Mouse (Mus musculus) layer of hippocampus, postnatal 36 days (tissue): ENCODE results near the gene Morf4l2. TPM values are rescaled to one million over a fixed set of nuclear protein-coding genes. Genes with fewer than 3 reads are reported as not detected.
"Not testable (repeated sequence)": the region's sequence is repeated elsewhere in the genome, so short reads cannot be mapped to it uniquely, and the experiment has no call there.

Experiments
- DNase-seq, 2 experiments: peaks; one replicate each; pipeline ENCODE4 v3.0.0; 2022
- total RNA-seq, 2 experiments: library from RNA; stranded (reverse); gene quantifications; 2 replicates each; pipeline ENCODE4 v1.2.3; 2021

Gene Morf4l2
- total RNA-seq, 2 experiments from 2014 or later = 404 to 419 TPM

GRCm38 (mm10) chrX:136693196-136693595 lies 50.3 kb downstream of the Morf4l2 start:
- DNase-seq = no peak

- DNase-seq = no peak
Observed at GRCm38 (mm10) chrX:136692294-136692675, 51.2 kb downstream of the Morf4l2 start.

DNA sequence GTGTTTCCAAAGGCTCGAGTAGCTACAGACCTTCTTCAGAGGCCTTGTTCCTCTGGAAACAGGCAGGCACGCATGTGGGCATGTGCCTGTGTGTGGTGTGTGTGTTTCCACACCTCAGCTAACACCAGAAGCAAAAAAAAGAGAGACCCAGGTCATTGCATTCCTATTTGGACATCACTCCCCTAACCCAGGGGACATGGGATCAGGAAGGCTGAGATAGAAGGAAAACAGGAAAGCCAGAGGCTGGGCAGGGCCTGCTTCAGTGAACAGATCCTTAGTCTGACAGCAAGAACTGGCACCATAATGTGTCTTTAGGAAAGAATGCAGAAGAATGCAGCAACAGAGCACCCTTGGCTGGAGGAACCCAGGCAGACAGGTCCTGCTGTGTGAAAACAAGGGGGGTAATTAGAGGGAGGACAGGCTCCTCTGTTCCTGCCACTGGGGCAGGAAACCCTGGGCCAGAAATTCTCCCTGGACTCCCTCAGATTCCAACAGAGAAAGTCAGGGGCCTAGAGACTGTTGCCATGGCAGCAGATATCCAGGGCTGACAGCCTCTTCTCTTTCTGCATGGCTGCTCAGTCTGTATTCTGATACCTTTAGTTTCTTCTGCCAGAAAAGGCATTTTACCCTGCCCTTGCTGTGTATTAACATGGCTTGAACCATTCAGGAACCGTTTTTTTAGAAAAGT lies 51.7 kb downstream of the Morf4l2 start:
- not testable (repeated sequence) for DNase-seq

Other genes starting within 250 kb of the Morf4l2 start
- not detected for gene Kir3dl1, start 225.7 kb downstream of the Morf4l2 start, total RNA-seq
- gene Kir3dl2, start 199.6 kb downstream of the Morf4l2 start, total RNA-seq = under 1 TPM in 1 of 2 experiments, not detected in 1; 0.23 TPM
- gene Tceal3, start 152.8 kb downstream of the Morf4l2 start, total RNA-seq = 100 to 1,000 TPM; 188 to 204 TPM
- gene Tceal1, start 35.7 kb downstream of the Morf4l2 start, total RNA-seq = 10 to 100 TPM; 14.4 to 15.5 TPM
- under 1 TPM in 1 of 2 experiments, not detected in 1; 0.25 TPM for gene Glra4, start 36.5 kb upstream of the Morf4l2 start, total RNA-seq
- gene Plp1, start 79.0 kb upstream of the Morf4l2 start, total RNA-seq = 1,000 to 10,000 TPM; 1,151 to 1,186 TPM
- 10 to 100 TPM; 26.9 to 31.2 TPM for gene Rab9b, start 125.1 kb upstream of the Morf4l2 start, total RNA-seq
- gene H2bfm, start 183.6 kb upstream of the Morf4l2 start, total RNA-seq = not detected
- 10 to 100 TPM; 17.8 to 19.9 TPM for gene Tmsb15b2, start 231.8 kb upstream of the Morf4l2 start, total RNA-seq
- 1 to 10 TPM; 2.2 to 5.6 TPM for gene Tmsb15l, start 233.2 kb upstream of the Morf4l2 start, total RNA-seq
- gene Tmsb15b1, start 233.2 kb upstream of the Morf4l2 start, total RNA-seq = 10 to 100 TPM in 1 of 2 experiments, 1 to 10 TPM in 1; 6.3 to 10.0 TPM
- gene Zcchc18, start 249.5 kb upstream of the Morf4l2 start, total RNA-seq = 100 to 1,000 TPM; 241 to 262 TPM